Mouse (Mus musculus) spleen, adult 12 weeks (tissue): ENCODE data around the gene Tenm4.

Source experiments
- DNase-seq: peaks from one replicate; pipeline ENCODE4 v3.0.0; 2022; ENCODE audit warnings: low spot score

Tenm4 gene

DNA sequence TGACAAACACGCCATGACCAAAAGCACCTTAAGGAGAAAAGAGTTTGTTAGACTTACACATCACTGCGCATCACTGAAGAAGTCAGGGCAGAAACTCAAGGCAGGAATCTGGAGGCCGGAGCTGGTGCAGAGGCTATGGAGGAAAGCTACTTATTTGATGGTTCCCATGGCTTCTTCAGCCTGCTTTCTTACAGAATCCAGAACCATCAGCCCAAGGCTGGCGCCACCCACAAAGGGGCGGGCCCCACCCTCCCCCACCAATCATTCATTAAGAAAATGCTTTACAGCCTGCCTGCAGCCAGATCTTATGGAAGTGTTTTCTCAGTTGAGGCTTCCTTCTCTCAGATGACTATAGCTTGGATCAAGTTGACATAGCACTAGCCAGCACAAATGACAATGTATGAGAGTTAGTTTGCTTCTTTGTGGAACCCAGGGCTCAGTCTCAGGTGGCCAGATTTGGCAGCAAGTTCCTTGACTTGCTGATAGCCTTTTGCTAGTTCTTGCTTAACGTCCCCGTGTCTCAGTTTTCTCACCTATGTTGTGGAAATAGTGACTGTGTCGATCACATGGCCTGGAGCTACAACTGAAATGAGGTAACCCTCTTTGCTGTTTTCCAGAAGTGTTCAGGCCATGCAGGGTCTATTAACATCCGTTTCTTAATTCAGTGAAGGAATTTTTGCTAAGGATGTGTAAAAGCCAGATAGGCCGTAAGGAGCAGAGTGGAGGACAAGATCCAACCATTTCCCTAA lies 32.9 kb downstream of the Tenm4 start:
- DNase-seq: no peak

DNA sequence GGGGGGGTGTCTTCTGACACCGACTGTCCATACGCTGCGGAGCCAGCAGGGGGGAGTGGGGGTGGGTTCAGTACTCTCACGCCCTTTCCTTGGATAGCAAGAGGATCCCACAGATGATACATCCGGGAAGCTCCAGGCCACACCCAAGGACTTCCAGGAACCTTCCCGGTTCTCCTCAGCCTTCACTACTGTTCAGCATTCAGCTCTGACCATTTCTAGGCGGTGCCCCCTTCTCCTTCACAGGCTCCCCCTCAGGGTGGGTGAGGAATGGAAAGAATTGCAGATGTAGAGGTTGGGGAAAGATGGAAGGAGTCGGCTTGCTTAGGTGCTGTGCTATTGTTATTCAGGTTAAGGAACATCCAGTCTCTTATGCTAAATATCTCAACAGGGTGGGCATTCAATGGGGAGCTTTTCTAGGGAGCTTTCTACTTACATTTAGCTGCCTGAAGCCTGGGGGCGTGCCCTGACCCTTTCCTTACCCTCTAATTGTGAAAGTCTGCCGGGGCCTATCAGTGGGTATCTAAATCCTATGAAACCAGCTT lies 33.8 kb downstream of the Tenm4 start:
- no peak for DNase-seq

DNA sequence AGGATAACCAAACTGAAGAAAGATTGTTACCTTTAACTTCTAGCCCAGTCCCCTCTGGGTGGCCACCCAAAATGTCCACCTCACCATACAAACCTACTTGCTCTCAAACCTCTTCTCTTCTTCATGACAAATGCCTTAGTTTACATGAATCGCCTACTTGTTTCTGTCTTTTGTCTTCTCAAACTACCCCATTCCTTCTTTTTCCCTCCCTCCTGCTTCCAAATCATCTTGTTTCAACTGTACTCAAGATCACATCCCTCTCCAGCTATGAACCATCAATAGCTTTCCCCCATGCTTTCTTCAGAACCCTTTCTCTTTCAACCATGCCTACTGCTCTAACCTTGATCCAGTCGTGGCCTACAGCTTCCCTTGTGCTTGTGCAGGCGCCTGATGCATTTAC lies 36.0 kb downstream of the Tenm4 start:
- no peak for DNase-seq

DNA sequence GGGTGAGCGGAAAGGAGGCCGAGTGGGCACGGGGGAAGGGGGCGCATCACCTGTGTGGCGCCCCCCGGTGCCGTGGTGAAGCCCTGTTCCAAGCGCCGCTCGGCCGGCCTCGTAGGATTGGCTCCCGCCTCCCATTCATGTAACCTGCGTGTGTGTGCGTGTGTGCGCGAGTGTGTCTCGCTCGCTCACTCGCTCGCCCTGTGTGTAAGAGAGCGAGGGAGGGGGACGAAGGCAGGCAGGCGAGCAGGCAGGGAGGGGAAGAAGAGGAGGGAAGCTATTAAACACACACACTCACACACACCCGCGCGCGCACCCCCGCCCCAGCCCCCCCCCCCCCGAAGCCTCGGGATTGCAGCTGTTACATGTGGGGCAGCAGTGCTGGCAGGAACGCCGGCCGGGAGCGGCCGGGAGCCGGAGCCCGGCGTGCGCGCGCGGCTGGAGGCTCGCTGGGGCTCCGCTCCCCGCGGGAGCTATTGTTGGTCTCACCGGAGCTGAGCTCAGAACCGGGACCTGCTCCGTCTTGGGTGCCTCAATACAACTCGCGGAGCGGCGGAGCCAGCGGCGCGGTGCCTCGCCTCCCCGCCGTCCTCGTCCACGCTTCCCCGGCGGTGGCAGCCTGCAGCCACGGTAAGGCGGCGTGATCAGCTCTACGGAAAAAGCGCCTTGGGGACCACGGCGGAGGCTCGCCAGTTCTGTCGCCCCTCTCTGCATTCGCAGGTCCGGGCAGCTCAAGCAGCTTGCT lies 38.9 kb downstream of the Tenm4 start:
- DNase-seq: no peak

DNA sequence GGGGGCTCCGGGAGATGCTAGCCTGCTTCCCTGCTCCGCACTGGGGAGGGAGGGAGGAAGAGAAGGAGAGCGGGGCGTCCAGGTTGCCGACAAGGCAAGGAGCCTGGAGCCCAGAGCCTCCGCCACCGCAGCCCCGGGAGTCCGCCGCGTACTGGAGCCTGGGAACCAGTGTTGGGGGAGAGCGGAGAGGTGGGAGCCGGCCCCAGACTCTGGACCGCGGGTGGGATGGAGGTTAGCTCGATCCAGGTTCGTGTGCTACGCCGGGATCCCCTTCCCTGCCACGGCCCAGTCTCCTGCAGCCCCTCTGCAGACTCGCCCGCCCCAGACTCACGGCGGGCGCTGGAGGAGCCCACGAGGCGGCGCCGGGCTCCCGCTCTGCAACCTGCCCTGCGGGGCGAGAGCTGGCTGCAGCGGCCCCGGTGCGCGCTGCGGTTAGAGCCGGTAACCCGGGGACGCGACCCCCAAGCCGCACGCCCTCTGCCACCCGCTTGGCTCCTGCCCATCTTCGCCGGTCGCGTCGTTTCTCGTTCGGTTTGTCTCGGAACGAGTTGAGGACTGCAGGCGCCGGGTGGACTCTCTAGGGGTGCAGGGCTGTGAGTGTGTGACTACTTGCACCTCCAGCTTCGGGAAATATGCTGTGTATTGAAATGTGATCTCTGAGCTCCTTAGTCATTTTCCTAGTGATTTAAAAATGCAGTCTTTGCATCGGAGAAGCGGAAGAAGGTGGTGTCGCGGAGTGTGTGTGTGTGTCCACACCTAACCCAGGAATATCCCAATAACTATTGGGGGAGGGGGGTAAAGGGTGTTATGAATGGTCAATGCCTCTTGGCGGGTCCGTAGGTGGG lies 39.7 kb downstream of the Tenm4 start:
- no peak for DNase-seq

DNA sequence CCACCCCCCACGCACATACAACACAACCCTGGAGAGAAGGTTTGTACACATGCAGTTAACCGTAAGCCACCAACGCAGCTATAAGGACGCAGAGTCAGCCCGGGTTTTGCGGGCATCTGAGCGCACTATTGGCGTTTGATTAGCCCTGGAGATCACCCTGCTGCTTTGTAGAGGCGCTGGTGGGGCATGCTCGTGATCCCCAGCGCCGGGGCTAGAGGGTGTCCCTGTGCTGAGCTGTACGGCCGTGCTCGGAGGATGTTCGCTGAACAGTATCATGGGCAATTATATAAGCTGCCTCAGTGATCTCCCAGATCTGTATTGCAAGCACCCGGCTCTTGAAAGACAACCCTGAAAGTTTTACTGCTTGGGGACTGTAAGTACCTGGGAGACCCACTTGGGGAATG lies 40.6 kb downstream of the Tenm4 start:
- no peak for DNase-seq

DNA sequence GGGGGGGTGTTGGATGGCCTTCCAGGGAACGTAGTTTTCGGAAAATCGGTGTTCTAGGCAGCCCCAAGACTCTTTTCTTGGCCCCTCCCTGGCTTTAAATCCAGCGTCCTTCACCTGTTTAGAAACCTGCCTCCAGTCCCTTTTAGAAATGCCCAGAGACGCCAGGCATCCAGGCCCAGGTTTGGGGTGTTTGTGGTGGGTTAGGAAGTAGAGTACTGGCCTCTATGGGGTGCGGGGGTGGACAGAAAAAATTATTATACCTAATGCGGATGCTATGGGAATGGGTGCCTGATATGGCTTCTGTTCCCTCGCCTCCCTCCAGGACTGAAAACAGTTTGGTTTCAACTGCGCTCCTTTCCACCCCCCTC lies 41.2 kb downstream of the Tenm4 start:
- no peak for DNase-seq

DNA sequence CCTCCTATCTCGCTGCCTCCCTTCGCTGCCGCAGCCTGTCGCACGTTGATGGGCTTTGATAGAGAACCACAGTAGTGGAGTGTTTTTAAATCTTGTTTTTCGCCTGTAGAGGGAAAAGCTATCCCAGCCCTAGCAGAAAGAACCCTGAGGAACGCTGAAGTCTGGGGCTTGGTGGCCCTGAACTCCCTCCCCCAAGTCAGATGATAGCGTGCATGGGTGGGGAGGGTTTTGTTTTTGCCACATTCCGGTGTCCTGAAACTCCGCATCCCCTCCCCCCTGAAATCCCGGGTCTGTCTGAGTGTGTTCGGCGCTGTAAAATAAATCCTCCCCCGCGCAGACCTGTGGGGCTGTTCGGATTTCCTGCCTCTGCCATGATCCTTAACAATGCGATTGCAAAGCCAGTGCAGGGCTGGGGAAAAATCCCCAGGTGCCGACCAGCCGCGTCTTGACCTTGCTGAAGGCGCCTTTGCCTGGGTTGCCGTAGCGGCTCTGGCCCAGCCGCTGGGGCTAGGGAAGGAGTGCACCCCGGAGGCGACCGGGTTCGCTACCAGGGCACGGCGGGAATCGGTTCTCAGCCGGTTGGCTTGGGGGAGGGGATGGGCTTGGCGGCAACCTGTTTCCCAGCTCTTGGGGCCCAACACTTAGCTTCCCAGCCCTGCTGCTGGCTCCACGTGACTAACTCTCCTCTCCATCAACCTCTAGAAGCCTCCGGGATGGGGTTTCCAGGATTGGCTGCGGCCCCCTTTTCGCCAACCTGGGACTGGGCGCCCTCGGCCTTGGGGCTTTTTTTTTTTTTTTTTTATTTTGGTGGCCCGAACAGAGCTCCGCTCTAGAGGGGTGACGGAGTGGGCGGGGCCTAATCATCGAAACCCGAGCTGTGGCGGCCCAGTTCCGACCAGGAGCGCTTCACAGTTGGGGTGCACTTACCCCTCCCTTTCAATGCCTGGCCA lies 41.8 kb downstream of the Tenm4 start:
- no peak for DNase-seq

DNA sequence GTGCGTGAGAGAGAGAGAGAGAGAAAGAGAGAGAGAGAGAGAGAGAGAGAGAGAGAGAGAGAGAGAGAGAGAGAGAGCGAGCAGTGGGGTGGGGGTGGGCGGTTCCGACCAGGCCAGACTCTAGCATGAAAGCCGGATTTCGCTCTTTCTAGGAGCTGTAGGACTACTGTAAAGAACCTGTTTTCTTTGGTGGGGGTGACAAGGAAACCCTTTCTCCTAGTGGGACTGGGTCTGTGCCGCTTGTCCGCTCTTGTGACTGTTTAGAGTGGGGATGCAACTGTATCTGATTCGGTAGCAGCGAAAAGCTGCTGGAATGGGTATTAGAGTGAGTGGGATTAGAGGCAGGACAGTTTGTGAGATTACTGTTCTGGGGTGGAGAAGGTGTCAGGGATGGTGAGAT lies 42.7 kb downstream of the Tenm4 start:
- DNase-seq: no peak

DNA sequence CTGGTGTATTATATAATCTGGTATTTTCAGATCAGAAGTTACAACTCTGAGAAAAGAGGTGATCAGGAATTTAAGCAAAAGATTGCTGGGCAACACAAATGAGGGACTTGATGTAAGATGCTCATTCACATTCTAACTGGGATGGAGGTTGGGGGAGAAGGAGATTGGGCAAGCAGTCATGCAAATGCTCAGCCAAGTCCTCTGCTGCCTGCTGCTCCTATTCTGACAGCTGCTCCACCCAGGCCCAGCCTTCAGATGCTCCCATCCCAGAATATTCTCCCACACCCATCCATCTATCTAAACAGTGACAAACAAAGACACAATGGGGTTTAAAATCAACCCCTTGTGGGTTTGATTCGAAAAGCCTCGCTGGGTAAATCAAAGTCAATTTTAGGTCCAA lies 43.8 kb downstream of the Tenm4 start:
- no peak for DNase-seq

DNA sequence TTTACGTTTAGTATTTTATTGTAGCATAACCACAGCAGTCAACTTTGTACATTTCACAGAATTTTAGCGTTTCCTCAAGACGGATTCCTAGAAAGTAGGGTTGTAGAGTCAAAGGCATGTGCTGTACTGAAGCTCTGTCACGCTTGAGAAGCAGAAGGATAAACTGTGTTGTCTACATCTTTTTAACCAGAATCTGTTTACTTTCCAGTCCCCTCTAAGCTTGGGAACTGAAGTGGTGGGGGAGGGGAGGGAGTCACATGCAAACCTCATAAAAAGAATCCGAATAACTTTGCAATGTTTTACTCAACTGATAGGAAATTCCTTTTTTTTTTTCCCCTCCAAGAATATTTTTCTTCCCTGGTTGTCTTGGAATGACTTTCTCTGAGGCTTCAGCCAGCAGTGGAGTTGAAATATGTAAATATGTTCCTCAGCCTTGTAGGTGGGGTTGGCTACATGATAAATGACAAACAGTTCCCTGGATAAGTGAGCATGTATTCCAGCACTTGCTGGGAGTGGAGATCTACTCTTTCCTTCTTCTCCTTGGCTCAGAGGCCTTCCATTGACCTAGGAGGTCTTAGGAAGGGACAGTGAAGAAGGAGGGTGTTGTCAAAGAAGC lies 45.0 kb downstream of the Tenm4 start:
- DNase-seq: no peak

DNA sequence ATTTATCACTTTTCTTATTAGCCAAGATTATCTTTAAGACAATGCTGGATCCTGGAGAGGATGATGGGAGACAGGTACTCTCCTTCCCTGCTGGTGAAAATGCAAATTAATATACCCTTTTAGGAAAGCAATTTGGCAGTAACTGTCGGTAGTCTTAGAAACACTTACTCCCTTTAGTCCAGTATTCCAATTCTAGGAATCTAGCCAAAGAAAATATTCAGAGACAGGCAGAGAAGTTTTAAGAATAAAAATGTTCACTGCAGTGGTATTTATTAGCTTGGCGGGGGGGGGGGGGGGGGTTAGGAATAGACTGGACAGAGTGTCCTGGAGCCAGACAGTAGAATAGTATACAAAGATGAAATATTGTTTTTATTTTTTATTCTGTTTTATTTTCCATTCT lies 48.3 kb downstream of the Tenm4 start:
- DNase-seq: no peak

DNA sequence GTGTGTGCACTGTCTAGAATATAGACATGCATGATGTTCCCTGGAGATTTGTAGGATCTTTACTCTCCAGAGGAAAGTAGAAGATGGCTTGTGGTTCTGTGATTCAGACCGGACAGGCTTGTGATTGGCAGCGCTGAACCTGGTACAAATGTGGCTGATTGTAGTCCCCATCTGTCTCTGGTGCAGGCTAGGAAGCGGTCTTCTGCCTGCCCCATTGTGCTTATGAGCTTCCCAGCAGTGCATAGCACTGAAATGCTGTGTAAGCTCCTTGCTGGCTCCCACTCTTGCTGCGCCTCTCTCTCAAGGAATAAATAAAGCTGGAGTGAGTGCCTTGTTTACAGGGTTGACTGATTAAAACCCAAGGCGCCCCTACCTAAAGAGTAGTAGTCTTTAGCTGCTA lies 49.6 kb downstream of the Tenm4 start:
- no peak for DNase-seq

DNA sequence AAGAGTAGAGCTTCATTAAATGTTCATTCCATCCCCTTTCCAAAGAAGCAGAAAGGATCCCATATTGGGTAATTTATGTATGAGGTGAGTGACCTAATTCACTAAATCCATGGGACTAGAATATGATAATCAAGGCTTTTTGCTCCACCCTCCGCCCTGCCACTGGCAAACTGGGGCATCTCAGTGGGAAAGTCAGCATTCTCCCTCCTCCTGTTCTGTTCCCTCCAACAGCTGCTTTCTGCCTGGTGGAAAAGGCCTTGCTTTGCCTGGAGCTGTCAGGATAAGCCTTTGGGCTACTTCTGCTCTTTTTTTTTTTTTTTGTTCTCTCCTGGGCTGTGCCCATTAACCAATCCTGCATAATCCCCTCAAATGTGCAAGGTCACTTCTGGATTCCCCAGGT lies 51.5 kb downstream of the Tenm4 start:
- no peak for DNase-seq

DNA sequence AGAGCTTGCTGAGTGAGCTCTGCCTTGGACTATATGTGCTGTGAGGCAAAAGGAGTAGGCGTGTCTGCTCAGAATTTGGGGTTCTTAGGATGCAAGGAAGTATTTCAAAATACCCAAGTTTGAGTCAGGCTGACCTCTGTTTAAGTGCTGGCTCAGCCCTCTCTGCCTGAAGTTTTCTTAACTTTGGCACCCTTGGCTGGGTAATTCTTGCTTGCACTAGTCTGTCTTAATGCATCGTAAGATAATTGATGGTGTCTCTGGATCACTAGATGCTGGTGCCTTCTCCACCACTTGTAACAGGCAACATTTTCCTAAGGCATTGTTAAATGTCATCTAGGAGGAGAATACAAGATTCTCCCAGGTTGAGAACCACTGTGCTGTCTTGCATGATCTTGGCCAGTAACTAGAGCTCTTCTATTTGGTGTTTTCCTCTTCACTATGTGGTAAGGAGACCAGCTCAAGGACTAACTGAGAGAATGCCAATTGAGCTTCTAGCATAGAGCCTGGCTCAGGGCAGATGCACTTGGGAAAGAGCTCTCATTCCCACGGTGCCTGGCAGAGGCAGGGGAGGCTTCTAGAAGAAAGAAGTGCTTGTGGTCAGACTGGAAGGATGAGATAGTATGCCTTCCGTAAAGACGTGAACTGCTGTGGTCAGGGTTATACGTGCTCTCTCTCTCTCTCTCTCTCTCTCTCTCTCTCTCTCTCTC lies 57.7 kb downstream of the Tenm4 start:
- no peak for DNase-seq

DNA sequence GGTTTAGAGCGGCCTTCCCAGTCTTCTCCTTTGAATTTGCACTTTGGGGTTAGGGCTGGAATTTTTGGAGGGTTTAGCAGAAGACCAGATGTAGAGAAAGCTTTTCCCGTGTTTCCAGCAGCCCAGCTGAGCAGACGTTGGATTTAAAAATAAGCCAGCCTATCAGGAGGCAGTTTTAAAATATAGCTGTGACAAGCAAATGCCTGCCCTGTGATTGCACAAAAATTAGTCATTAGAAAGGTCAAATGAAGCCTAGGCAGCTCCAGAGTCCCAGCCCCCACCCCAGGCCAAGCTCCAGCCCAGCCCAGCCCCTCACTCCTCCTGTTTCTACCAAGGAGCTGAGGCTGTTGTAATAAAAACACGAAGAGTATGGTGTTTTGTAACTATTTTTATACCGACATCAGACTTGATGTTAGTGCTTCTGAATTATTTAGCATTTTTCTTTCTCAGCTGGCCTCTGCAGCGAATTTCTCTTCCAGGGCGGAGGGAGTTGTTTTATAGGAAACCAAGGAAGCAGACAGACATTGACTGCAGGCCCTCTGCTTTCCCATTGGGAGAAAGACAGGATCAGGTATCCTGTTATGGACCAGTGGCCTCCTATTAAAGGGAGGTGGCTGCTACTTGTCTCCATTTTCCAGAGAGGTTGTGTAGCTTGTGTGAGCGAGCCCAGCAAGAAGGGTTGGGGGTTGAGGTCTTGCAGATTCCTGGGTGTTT lies 59.1 kb downstream of the Tenm4 start:
- no peak for DNase-seq

DNA sequence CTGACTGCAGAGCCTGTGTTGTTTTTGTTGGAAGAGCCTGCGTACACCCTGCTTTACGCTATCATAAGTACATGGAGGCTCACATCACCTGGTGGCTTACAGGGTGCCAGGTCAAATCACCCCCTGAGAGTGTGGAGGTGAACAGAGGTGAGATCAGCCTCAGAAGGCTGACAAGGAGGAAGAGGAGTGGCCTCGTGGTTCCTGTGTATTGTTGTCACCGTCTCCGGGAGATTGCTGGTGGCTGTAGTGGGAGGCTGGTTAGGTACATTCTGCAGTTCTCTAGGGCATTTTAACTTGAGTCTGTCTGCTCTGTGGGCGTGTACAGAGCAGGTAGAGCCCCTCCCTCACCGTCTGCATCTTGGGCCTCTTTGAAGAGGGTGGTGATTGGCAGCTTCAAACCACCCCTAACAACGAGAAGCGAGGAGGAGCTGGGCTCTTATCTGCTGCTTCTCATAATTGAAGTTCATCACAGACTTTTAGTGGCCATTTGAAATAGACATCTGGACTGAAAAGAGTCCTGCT lies 59.7 kb downstream of the Tenm4 start:
- DNase-seq: no peak

DNA sequence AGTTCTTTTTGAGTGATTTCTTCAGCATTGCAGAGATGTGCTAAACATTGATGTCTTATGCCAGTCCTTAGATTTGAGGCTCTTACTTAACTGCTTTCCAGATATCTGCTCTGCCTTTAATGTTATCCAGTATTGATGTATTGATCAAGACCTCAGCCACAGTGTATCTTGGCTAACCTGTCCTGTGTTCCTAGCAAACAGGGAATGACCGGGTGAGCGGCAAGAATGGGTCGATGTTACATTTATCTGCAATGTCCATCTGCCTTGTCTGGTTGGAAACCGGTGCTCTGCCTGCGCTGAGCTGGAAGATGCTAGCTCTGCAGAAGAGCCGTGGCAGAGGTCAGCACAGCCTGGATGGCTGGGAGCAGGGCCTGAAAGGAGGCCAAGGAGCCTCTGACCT lies 64.8 kb downstream of the Tenm4 start:
- DNase-seq: no peak

DNA sequence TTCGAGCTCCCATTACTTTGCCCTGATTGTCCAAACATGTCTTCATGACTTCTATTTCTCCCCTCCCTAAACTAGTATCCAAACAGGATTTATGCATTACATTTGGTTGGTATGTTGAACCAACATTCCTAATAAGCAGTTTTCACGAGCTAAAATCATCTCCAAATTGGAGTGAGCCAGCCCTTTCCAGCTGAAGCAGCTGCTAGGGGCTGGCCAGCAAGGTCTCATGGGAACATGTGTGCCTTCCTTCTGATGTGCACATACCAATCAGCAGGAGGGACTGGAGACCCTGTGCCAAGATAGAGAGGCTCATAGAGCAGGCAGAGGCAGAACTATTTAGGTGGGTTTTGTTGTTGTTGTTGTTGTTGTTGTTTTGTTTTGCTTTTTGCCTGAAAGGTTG lies 69.6 kb downstream of the Tenm4 start:
- DNase-seq: no peak
